ENCODE assay signal across 9 mouse cellular contexts in genomic region chr12:16610936-16611335, GRCm38 (mm10). TPM values are rescaled to one million over a fixed set of nuclear protein-coding genes. Genes with fewer than 3 reads are reported as not detected.
A peak's percentile ranks its signal among the peaks of the same experiment; 100 is the strongest.
DNase-seq lines count a peak whose midpoint lies in the region; ATAC-seq lines count a peak whose summit lies in the region.
"Had no signal": no experiment of that assay in that cellular context is flagged by ENCODE, and none has a peak within 500 bp of the region (broad histone marks: within the 10 kb centered on the region; RNA-seq: fewer than 3 reads in every experiment).

Lpin1 (minus strand) TSS chr12:16610966.

- ATAC-seq in megakaryocyte progenitor cell, adult 5-6 weeks (replicated peaks; ENCODE audit: poor library complexity) = peak; percentile 50; the same call in 1 of the 2 replicates
- no peak for ATAC-seq in granulocyte monocyte progenitor cell, adult 5-6 weeks (replicated peaks; ENCODE audit: poor library complexity, severe bottlenecking)

- no peak for DNase-seq in layer of hippocampus, adult 18-20 months (ENCODE audit: low spot score in 2 of 2)
- DNase-seq in layer of hippocampus, adult 9-10 months (ENCODE audit: low spot score) = no peak
- no peak for DNase-seq in adrenal gland, postnatal 25 days
- no peak for DNase-seq in gonadal fat pad, adult 2 months (ENCODE audit: low read depth)
- no peak for DNase-seq in Muller cell, postnatal 12 days (ENCODE audit: inconsistent ontology term)
- no peak for DNase-seq in ovary, adult 18-20 months (ENCODE audit: low spot score)
- DNase-seq: spleen, adult 18-20 months had no signal

RNA-seq across cellular contexts. Expression of gene Lpin1, which starts in this region (rescaled TPM):
- 10 to 100 TPM; 27.3 TPM for total RNA-seq in layer of hippocampus, adult 18-20 months (2021)
- 53.1 and 72.2 TPM in 2 replicates for total RNA-seq in adrenal gland, postnatal 25 days (2021)
- polyA plus RNA-seq in gonadal fat pad, adult 2 months (2012; rRNA removed) = 66.4 and 75.6 TPM in 2 replicates
- total RNA-seq in megakaryocyte progenitor cell, adult 5-6 weeks (2015) = 3.8 and 5.3 TPM in 2 replicates
- total RNA-seq in megakaryocyte progenitor cell, adult 5-6 weeks (2017) = 5.8 and 7.8 TPM in 2 replicates
- total RNA-seq in granulocyte monocyte progenitor cell, adult 5-6 weeks (2014; fragmentation: Nextera tagmentation) = 2.2 and 10.2 TPM in 2 replicates
- 2.4 and 4.5 TPM in 2 replicates for total RNA-seq in granulocyte monocyte progenitor cell, adult 5-6 weeks (2017)
